Mouse (Mus musculus) adrenal gland, adult 2 months (tissue): ENCODE measurements at regions not wholly inside any gene's neighbourhood (a gene's known extent, or its start where the extent isn't known, plus 50 kb on each side); places are given as distances from the start of the nearest gene placed in this dataset.

Experiments used
- DNase-seq: peaks from one replicate; pipeline ENCODE4 v3.0.0; 2021

DNA sequence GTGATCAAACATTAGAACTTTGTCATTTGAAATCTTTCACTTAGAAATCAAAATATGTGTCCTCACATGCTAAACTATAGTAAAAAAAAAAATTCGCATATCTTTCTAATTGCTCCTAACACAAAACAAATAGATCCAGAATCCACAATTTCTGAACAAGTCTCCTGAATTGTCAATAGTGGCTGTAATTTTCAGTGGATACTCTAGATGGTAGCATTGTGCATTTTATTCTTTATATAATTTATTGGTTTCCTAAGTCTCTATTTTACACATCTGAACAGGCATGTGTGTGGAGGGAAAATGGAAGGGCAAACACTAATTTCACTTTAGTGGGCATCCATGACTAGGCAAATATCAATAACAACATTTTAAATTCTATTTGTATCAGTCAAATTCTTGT is 63.7 kb upstream of the Tnmd start:
- DNase-seq = no peak

DNA sequence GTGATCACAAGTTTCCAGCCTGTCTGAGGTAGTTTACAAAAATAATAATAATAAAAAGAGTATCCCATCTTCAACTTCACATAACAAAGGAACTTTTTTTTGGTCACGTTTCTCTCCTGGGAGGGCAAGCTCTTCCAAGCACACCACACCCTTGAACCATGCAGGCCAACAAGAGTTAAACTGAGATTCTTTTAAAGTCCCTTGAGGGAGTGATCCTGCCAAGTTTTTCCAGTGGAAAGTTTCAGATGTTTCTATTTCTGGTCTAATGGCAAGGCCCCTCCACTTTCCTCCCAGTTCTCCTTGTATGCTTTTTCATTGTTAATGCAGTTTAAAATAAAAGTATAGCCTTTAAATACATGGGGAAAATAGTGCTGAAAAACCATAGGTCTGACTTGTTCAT is 65.2 kb upstream of the Pcdh19 start:
- DNase-seq = peak; percentile 12

DNA sequence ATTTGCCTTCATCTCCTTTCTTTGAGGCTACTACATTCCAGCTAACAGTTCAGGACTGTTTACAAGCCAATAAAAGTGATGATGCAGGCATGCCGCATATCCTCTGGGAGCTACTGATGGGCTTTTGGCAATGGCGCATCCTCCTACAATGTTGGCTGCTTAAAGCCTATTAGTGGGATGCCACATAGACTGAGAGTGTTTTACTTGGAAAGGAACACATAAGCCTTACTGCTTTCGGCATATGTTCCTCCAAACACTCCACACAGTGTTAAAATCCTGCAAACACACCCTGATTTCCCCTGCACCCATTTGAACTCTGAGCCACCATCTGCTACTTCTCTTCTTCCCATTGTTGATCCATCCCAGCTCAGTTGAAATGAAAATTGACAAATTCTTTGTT is 63.4 kb upstream of the Pcdh19 start:
- DNase-seq = no peak

DNA sequence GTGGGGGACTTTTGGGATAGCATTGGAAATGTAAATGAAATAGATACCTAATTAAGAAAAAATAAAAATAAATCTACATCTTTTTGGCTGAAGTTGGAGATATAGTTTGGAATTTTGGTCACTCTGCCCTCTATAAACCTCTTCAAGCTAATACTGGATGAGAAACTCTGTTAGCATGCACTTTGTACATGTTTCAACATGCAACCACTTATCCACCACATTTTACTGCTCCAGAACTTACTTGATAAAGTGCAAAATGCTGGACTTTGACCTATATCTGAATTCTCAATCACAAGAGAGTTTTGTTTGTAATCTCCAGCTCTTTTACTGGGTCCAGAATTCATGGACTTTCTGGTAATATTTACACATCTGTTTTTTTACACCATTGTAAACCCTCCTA is 54.7 kb upstream of the Pcdh19 start:
- no peak for DNase-seq

DNA sequence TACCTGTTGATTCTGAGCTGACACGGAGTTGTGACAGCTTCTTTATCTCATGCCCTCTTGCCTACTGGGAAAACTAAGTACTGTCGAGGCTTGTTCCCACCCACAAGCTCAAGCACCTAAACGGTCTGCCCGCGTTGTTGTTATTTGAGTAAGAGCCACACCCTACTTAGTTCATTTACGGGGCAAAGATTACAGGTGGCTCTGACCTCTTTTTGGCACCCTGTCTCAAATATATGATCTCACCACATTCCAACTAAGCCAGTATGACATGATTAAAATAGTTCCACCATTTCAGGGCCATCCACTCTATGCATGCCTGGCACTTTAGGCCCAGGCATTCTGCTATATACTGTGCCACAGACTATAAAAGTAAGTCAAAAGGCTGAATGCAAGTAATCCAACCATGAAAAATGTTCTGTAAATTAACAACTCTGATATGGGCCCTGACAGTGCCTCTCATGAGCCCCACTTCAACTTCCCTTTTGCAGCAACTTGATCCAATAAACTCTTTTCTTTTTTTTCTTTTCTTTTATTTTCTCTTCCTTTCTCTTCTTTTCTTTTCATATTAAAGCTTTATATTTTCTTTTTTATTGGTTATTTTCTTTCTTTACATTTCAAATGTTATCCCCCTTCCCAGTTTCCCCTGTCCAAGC is 50.3 kb upstream of the Pcdh19 start:
- no peak for DNase-seq
